Mouse (Mus musculus) embryonic facial prominence, embryonic 11.5 days (tissue): ENCODE data around the gene Vmn1r188. TPM values are rescaled to one million over a fixed set of nuclear protein-coding genes. Genes with fewer than 3 reads are reported as not detected.
"Not testable (repeated sequence)": the region's sequence is repeated elsewhere in the genome, so short reads cannot be mapped to it uniquely, and the experiment has no call there.

Experiments used
- ATAC-seq: fragments of 200-750 bp; cut with Nextera tagmentation; replicated peaks from 2 replicates; pipeline ENCODE4 v1.8.0; 2017; ENCODE audit warnings: low read depth; ENCODE audit not compliant: insufficient number of reproducible peaks, low FRiP score, low TSS enrichment
- DNase-seq: peaks from one replicate; pipeline ENCODE4 v3.0.0-alpha.2; 2015; ENCODE audit warnings: low spot score
- H3K27ac ChIP-seq: fragments of 300-500 bp; sonication (generic); replicated peaks from 2 replicates; pipeline ENCODE4 v1.5.1; 2014; ENCODE audit warnings: mild to moderate bottlenecking, low read depth, low read length, control low read depth
- H3K27me3 ChIP-seq: fragments of 300-500 bp; sonication (generic); 2 replicates; pipeline ENCODE4 v1.6.1; 2014; ENCODE audit warnings: mild to moderate bottlenecking, low read length, moderate library complexity, mixed read lengths; ENCODE audit not compliant: control insufficient read depth, insufficient read depth
- H3K36me3 ChIP-seq: fragments of 300-500 bp; sonication (generic); replicated peaks from 2 replicates; pipeline ENCODE4 v1.6.1; 2014; ENCODE audit warnings: low read depth, mild to moderate bottlenecking, low read length, moderate library complexity, mixed read lengths; ENCODE audit not compliant: control insufficient read depth, insufficient read depth
- H3K4me1 ChIP-seq: fragments of 300-500 bp; sonication (generic); 2 replicates; pipeline ENCODE4 v1.6.1; 2014; ENCODE audit warnings: low read length, mixed read lengths; ENCODE audit not compliant: control insufficient read depth, insufficient read depth
- H3K4me2 ChIP-seq: fragments of 300-500 bp; sonication (generic); 2 replicates; pipeline ENCODE4 v1.6.1; 2014; ENCODE audit warnings: low read depth, mild to moderate bottlenecking, control low read depth, low read length, moderate library complexity
- H3K4me3 ChIP-seq: fragments of 300-500 bp; sonication (generic); 2 replicates; pipeline ENCODE4 v1.5.1; 2014; ENCODE audit warnings: low read depth, low read length, control low read depth
- H3K9ac ChIP-seq: fragments of 300-500 bp; sonication (generic); replicated peaks from 2 replicates; pipeline ENCODE4 v1.6.1; 2014; ENCODE audit warnings: mild to moderate bottlenecking, control low read depth, low read length
- H3K9me3 ChIP-seq: fragments of 300-500 bp; sonication (generic); replicated peaks from 2 replicates; pipeline ENCODE4 v1.6.1; 2016; ENCODE audit warnings: mild to moderate bottlenecking, low read length, inconsistent platforms, mixed read lengths; ENCODE audit not compliant: control insufficient read depth
- WGBS: fragments of 180-500 bp; shearing (Covaris S2); extraction: QIAGEN DNeasy Blood & Tissue Kit; methylation state at CpG from one replicate; pipeline ENCODE4 v1.1.7; 2014; 5-methylcytosine and 5-hydroxymethylcytosine counted together
- polyA plus RNA-seq: library from polyadenylated mRNA; unstranded; fragments of >200 nt; fragmentation: Nextera tagmentation; extraction: Ambion mirVana; gene quantifications from 2 replicates; pipeline ENCODE4 v1.2.1, GENCODE M21; 2014

Vmn1r188 gene
- not detected in 2 replicates for polyA plus RNA-seq

DNA sequence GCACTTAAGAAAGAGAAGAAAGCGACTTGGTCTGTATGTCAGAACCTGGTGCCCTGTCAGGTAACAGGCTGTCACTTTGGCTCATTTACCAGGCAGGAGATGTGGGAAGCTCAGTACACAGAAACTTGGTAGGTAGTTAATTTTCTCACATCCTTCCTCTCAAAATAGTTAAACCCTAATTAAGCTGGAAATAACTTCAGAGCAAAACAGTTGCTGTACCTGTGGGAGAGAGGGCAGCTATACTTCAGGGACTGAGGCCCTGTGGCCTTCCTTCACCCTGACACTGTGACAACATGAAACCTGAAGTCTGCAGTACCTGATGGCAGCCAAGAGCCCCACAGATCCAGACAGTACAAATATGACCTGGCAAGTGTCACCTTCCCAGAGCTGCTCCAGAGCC lies at the start of gene Vmn1r188:
Gene Vmn1r188 (plus strand): TSS at position 301 of the 400 bp plus-strand sequence.
- not testable (repeated sequence) for DNase-seq, H3K4me2 ChIP-seq, H3K9ac ChIP-seq, H3K9me3 ChIP-seq, H3K4me1 ChIP-seq, H3K27ac ChIP-seq, H3K4me3 ChIP-seq, ATAC-seq, H3K27me3 ChIP-seq, H3K36me3 ChIP-seq
- 96% methylated on average over 1 of the region's 1 CpGs for WGBS

DNA sequence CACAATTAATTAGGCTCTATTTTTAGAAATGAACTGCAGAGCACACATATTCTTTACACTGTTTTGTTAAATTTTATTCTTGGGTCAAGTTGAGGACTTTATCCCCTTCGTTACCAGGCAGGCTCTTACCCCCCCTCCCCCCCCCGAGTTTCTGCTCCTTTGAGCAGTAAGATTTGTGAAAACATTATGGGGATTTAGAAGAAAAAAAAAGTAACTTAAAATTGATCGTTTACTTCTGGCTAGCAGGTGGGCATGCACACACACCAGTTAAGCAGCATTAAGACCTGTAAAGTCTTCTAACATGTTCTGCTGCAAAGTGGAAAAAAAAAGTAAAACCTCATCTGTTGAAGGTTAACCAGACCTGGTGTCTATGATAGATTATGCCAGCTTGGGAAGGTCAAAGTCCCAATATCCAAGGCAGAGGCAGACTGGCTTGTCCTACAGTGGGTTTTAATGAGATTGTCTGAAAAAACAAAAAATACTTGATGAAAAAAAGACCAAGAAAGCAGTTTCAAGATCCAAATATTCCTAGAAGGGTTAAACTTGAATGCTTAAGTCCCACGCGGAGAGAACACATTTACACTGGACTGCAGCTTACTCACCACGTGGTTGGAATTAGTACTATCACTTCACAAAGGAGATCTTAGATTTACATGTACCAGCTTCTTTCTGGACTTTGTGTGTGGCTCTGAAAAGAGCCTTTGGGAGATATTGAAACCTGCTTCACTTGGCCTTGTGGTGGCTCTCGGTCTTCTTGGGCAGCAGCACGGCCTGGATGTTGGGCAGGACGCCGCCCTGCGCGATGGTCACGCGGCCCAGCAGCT lies 49.6 kb upstream of the Vmn1r188 start:
- WGBS: 0% methylated on average over 12 of the region's 14 CpGs
- Histone ChIP-seq H3K4me1 (no peaks in the 10 kb centered on the region), H3K4me3 (peak overlapping the region; percentile 46), H3K9me3 (no peaks in the 10 kb centered on the region), H3K27ac (peak overlapping the region; percentile 89), H3K4me2 (peak overlapping the region; percentile 72), H3K36me3 (no peaks in the 10 kb centered on the region), H3K9ac (peak overlapping the region; percentile 77), H3K27me3 (no peaks in the 10 kb centered on the region)
- ATAC-seq: no peak
- DNase-seq: no peak

GRCm38 (mm10) chr13:22035267-22036148 lies 48.7 kb upstream of the Vmn1r188 start, which contains the start of the genes Hist1h2ah and Hist1h2bk:
Gene Hist1h2ah (minus strand): TSS chr13:22035568.
Gene Hist1h2bk (plus strand): TSS chr13:22035870.
- H3K27ac ChIP-seq: peak within 1 kb of the TSS; percentile 89
- peak within 1 kb of the TSS; percentile 77 for H3K9ac ChIP-seq
- H3K4me2 ChIP-seq: peak within 1 kb of the TSS; percentile 72
- H3K4me1 ChIP-seq, H3K27me3 ChIP-seq, H3K36me3 ChIP-seq, H3K9me3 ChIP-seq: not testable (repeated sequence)
- peak; percentile 97 for DNase-seq
- ATAC-seq: peak; percentile 98
- WGBS: 0% methylated on average over 22 of the region's 69 CpGs
- peak within 1 kb of the TSS; percentile 46 for H3K4me3 ChIP-seq

DNA sequence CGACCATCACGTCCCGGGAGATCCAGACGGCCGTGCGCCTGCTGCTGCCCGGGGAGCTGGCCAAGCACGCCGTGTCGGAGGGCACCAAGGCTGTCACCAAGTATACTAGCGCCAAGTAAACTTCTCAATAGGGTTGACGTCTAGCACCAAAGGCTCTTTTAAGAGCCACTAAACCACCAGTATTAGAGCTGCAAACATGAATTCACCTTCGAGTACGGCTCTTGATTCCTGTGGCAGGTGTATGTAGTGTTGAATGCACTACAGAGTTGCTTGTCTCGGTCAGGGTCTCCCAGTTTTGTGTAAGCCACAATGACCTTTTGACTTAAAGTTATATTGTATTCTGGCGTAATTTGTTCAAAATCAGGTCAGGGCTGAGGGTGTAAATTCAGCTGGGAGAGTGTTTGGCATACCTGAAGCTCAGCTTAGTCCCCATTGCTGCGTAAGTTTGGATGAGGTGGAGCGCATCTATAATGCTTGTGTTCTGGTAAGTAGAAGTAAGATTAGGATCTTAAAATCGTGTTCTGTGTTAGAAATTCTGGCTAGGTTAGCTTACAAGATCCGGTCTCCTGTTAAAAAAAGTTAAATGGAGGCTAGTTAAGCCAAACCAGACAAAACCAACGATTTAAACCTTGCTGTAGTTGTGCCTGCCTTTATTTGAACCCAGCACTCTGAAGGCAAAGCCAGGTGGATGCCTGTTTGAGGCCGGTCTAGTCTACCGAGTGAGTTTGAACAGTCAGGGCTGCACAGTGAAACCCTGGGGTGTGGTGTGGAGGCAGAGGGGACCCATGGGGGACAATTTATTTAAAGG lies 47.9 kb upstream of the Vmn1r188 start:
- 3% methylated on average over 19 of the region's 23 CpGs for WGBS
- Histone ChIP-seq H3K27me3 (no peaks in the 10 kb centered on the region), H3K4me1 (no peaks in the 10 kb centered on the region), H3K4me3 (peak overlapping the region; percentile 34), H3K36me3 (no peaks in the 10 kb centered on the region), H3K9me3 (no peaks in the 10 kb centered on the region), H3K27ac (peak overlapping the region; percentile 75), H3K9ac (peak overlapping the region; percentile 50), H3K4me2 (peak overlapping the region; percentile 46)
- peak; percentile 69 for DNase-seq
- peak; percentile 0; the same call in 1 of the 2 replicates for ATAC-seq

- 66% methylated on average over 3 of the region's 3 CpGs for WGBS
- H3K4me1 ChIP-seq: no peaks in the 10 kb centered on the region
- H3K27ac ChIP-seq: peak overlapping the region; percentile 75
- H3K4me3 ChIP-seq: no peak overlapping the region
- H3K9me3 ChIP-seq: no peaks in the 10 kb centered on the region
- H3K36me3 ChIP-seq: no peaks in the 10 kb centered on the region
- peak overlapping the region; percentile 46 for H3K4me2 ChIP-seq
- ATAC-seq: no peak
- no peak for DNase-seq
- H3K27me3 ChIP-seq: no peaks in the 10 kb centered on the region
- H3K9ac ChIP-seq: peak overlapping the region; percentile 50
These were observed 47.3 kb upstream of the Vmn1r188 start for GRCm38 (mm10) chr13:22036986-22037385.

DNA sequence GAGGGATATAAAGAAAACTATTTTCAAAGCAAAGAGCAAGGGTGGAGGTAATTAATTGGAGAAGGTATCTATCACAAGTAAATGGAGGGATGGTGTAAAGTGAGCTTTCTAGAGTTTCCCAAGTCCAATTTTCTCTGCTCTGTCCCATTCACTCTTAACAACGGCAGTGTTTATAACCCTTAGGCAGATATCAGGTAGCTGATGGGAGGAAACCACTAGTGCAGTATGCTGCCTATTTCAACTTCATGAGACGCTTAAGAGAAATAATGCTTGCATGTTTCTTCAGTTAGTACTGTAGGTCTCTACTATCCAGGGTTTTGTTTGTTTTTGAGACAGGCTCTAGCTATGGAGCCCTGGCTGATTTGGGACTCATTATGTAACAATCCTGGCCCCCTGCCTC lies 46.8 kb upstream of the Vmn1r188 start:
- Histone ChIP-seq H3K9ac (no peak overlapping the region), H3K4me2 (no peak overlapping the region), H3K4me3 (no peak overlapping the region), H3K36me3 (no peaks in the 10 kb centered on the region), H3K9me3 (no peaks in the 10 kb centered on the region), H3K27ac (0 out of 2 replicates have a peak overlapping the region, but pooled peaks have one; percentile 22), H3K4me1 (no peaks in the 10 kb centered on the region), H3K27me3 (no peaks in the 10 kb centered on the region)
- 62% methylated on average over 2 of the region's 2 CpGs for WGBS
- no peak for ATAC-seq
- DNase-seq: no peak

DNA sequence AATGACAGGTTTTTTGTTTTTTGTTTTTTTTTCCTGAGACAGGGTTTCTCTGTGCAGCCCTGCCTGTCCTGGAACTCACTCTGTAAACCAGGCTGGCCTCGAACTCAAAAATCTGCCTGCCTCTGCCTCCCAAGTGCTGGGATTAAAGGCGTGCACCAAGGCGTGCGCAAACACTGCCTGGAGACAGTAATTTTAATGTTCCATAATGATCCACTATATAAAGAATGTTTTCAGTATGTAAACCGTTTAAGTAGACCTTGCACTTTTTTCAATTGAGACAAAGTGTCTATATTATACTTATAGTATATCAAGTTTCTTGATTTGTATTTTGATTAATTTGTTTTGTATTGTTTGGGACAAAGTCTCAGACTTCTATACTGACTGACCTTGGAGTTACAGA lies 44.9 kb upstream of the Vmn1r188 start:
- H3K4me2 ChIP-seq: no peak overlapping the region; the same call in 1 of the 2 replicates
- no peak for ATAC-seq
- H3K36me3 ChIP-seq: no peaks in the 10 kb centered on the region
- H3K4me3 ChIP-seq: no peak overlapping the region
- 59% methylated on average over 5 of the region's 5 CpGs for WGBS
- DNase-seq: no peak
- no peak overlapping the region for H3K9ac ChIP-seq
- no peaks in the 10 kb centered on the region for H3K27me3 ChIP-seq
- H3K9me3 ChIP-seq: no peaks in the 10 kb centered on the region
- H3K4me1 ChIP-seq: no peaks in the 10 kb centered on the region
- H3K27ac ChIP-seq: no peak overlapping the region
